Mouse (Mus musculus): ENCODE data around the gene Ralgps2.

- TF ChIP-seq CTCF (conservative IDR thresholded peaks at IDR 0.05; ENCODE audit: low read length), result no peak
- TF ChIP-seq POU5F1 (IDR thresholded peaks at IDR 0.05; ENCODE audit: borderline replicate concordance, low read length), result no peak
- TF ChIP-seq NANOG (IDR thresholded peaks at IDR 0.05; ENCODE audit: borderline replicate concordance, low read length), result no peak
Observed at GRCm38 (mm10) chr1:156859156-156859555, 80.3 kb downstream of the Ralgps2 start.
